Mouse (Mus musculus): ENCODE data around the gene Slc39a1. TPM values are rescaled to one million over a fixed set of nuclear protein-coding genes. Genes with fewer than 3 reads are reported as not detected.

Gene Slc39a1
- 10 to 100 TPM; 94.0 to 95.4 TPM for total RNA-seq (2021)
- long read RNA-seq, experiment 1, transcript Slc39a1-201 (4 exons, 2,364 nt): major isoform, 45 of 50 reads
- long read RNA-seq, experiment 1, partial matches to known transcripts: 1 of 50 reads
- long read RNA-seq, experiment 1, other reads (novel, unspliced or antisense): 4 of 50 reads
- long read RNA-seq, experiment 2, transcript Slc39a1-201 (4 exons, 2,364 nt): major isoform, 57 of 61 reads
- long read RNA-seq, experiment 2, partial matches to known transcripts: 2 of 61 reads
- long read RNA-seq, experiment 2, other reads (novel, unspliced or antisense): 2 of 61 reads

DNA sequence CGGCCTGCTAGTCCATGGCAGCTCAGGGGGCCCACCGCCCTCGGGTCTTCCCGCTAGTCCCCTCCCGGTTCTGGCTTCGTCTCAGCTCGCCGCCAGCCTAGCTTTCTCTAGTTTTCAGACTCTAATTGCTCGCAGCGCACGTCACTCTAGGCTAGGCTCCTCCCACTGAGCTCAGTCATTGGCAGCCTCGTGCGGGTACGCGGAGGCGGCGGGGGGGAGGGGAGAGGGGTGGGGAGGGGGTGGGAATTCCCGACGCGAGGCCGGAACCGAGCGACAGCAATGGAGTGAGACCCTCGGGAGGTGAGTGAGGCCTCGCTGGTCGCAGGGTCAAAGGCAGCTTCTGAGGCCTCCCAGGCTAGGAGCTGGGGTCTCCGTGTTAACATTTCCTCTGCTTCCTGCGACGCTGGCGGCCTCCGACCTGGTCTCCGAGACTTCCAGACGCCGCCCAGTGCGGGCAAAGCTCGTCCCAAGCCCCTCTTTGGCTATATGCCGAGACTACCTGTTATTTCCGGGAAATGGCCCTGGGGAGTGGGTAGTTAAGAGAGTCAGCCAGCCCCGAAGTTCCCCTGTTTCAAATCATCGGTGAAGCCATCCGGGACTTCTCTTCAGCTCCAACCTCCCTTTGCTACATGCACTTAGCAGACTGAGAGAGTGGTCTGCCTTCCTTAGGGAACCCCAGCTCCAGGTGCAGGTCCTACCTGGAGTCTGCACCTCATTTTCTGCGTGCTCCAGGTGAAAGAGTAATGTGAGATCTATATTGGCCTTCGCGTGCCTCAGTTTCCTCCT is at the start of gene Slc39a1:
Slc39a1 (plus strand) TSS at position 213 of the 786 bp plus-strand sequence.
- DNase-seq: peak; percentile 91 to 95
- intact Hi-C loops (cut with DNase I): loop anchor here (2.0 kb wide), 1 partner anchor 27 kb away; no protein-coding TSS in a partner anchor

DNA sequence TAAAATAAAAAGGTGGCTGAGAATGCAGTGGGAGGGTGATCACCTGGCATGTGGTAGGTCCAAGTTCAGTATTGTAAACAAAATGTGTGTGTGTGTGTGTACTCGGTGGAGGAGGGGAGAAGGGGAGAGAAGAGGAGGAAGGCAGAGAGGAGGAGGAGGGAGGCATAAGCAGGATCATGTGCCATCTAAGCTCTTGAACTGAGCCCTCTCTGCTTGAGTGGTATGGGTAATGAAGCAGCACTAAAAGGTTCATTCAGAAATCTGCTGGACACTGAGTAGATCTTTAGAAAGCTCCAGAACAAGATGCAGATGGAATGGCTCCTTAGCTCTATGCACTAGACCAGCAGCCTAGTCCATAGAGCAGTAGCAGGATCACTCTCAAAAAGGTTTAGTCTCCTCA is 45.1 kb upstream of the Slc39a1 start:
- no peak for DNase-seq
- intact Hi-C loops (cut with DNase I): no loop called here

DNA sequence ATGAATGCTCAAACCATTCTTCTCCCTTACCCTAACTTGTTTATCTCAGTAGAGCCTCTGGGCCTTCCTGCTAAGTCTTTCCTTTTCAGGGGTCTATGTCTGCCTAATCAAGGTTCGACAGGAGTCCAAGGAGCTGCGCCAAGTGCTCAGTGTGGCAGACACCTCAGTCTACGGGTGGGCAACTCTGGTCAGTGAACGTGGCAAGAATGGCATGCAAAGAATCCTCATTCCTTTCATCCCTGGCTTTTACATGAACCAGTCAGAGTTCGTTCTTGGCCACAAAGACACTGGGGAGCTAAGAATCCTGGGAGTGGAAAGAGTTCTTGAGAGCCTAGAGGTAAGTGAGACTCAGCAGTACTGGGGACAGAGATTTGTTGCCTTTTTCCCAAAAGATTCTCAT is 44.4 kb upstream of the Slc39a1 start:
- intact Hi-C loops (cut with DNase I): no loop called here
- DNase-seq: no peak

DNA sequence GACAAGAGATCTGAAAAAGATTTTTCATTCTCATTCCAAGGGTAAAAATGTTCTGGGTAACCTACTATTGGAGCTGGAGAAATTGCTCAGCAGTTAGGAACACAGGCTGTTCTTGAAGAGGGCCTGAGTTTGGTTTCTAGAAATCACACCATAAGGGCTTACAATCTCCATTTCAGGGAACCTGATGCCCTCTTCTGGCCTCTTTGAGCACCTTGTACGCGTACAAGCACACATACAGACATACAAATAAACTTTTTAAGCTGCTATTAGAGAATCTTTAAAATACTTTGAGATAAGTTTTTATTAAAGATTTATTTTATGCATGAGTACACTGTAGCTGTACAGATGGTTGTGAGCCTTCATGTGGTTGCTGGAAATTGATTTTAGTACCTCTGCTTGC is 43.4 kb upstream of the Slc39a1 start:
- no peak for DNase-seq
- intact Hi-C loops (cut with DNase I): no loop called here

DNA sequence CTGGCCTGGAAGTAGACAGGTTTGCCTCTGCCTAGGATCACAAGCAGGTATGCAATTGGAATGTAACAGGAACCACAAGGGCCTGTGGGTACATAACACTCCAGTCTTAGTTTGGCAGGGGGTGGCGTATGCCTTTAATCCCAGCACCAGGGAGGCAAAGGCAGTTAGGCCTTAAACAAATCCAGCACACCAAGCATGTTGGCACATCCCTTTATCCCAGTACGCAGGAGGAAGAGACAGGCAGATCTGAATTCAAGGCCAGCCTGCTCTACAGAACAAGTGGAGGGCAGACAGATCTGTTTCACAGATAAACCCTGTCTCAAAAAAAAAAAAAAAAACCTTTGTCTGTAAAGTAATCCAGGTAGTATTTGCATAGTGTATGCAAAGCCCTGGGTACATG is 39.3 kb upstream of the Slc39a1 start:
- intact Hi-C loops (cut with DNase I): no loop called here
- DNase-seq: no peak

DNA sequence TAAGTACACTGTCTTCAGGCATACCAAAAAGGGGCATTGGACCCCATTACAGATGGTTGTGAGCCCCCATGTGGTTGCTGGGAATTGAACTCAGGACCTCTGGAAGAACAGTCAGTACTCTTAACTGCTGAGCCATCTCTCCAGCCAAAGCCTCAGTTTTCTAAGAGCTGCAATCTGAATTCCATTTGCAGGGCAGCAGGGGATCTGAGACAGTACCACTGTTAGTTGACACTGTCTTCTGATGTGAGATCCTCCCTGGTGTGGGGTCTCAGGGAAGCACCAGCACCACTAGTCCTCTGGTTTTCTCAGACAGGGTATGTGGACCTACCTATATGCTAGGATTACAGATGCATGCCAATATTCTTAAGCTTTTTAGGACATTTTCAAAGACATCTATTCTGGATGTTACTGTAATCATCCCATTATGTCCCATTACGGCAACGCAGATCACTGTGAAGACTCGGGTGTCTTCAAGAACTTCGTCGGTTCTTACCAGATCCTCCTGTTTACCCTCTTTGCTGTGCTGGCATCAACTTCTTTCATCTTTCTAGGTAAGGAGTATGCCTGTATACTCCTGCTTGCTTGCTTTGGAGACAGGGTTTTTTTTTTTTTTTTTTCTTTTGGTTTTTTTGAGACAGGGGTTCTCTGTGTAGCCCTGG is 37.9 kb upstream of the Slc39a1 start:
- intact Hi-C loops (cut with DNase I): loop anchor here (5.0 kb wide), 1 partner anchor 128 kb away; no protein-coding TSS in a partner anchor
- DNase-seq: no peak

DNA sequence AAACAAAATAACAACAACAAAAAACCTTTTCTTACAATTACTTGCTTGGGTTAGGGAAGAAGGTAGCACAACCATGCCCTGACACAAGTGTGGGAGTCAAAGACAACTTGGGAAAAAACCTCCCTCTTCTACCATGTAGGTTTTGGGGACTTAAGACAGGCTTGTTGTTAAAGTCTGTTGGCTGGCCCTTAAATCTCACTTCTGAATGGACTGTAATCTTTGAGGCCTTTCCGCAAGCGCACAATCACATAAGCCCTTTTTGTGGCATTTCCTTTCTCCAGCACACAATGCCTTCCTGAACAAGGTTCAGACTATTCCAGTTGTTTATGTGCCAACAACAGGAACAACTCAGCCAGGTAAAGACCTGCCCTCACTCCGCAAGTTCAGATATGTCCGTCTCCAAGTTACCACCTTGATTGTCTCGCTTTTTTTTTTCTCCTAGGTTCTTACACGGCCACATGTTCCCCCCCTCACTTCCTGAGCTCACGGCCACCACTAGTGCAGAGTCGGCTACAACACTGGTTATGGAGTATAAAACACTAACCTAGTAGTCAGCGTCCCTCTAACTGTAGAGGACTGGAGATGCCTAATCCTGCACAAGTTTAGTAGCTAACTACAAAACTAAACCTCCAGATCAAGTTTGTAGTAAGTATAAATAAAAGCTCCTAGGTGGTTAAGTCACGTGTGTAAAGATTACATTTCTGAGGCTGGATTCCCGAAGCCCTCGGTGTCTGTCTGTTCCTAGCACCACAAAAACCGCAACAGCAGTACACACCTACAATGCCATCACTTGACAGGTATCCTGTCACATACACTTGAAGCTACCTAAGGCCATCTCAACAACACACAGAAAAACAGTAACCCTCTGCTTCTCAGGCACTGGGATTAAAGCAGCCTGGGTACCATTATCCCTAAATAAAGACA is 36.2 kb upstream of the Slc39a1 start:
- intact Hi-C loops (cut with DNase I): loop anchor here (5.0 kb wide), 1 partner anchor 129 kb away; no protein-coding TSS in a partner anchor
- DNase-seq: no peak

DNA sequence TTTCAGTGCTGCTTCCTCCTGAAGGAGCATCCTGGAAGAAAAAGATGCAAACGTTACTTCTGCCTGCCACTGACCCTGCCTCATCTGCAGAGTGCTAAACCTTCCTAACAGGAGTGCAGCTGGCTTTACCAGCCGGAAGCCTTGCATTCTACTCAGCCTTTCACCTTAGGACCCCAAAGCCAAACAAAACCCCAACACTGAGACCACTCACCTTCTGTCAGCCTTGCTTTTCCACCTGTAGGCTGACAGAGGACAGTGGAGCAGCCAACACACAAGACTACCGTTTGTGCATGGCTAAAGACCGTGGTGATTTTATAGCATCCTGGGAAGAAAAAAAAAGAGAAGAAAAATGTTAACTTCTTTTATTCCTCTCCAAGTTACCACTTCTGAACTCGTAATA is 35.2 kb upstream of the Slc39a1 start:
- intact Hi-C loops (cut with DNase I): loop anchor here (5.0 kb wide), 1 partner anchor 130 kb away; no protein-coding TSS in a partner anchor
- no peak for DNase-seq

DNA sequence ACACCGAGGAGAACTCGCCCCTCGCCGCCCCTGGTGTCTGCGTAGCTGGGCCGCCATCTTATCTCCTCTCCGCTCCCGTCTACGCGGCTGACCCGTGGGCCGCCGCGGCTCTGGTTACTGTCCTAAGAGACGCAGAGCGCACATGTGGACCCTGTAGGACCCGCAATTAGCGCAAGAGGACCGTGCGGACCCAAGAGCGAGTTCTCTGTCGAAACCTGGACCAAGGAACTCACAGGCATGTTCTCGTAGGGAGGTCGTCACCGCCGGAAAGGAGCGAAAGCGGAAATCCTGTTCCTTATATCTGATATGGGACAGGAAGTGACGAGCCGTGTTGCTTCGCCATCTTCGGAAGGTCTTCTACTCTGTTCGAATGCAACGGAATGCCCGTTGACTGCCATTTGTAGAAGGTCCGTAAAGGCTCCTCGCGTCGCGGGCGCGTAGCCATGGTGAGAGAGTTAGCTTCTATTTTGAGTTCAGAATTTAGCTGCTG is 34.5 kb upstream of the Slc39a1 start, which contains the start of the genes Rps27 and Rab13:
Rps27 (minus strand) TSS at position 275 of the 490 bp plus-strand sequence.
Rab13 (plus strand) TSS at position 319 of the 490 bp plus-strand sequence.
- intact Hi-C loops (cut with DNase I): loop anchor here (5.0 kb wide), 1 partner anchor 131 kb away; no protein-coding TSS in a partner anchor
- DNase-seq: peak; percentile 79 to 87

DNA sequence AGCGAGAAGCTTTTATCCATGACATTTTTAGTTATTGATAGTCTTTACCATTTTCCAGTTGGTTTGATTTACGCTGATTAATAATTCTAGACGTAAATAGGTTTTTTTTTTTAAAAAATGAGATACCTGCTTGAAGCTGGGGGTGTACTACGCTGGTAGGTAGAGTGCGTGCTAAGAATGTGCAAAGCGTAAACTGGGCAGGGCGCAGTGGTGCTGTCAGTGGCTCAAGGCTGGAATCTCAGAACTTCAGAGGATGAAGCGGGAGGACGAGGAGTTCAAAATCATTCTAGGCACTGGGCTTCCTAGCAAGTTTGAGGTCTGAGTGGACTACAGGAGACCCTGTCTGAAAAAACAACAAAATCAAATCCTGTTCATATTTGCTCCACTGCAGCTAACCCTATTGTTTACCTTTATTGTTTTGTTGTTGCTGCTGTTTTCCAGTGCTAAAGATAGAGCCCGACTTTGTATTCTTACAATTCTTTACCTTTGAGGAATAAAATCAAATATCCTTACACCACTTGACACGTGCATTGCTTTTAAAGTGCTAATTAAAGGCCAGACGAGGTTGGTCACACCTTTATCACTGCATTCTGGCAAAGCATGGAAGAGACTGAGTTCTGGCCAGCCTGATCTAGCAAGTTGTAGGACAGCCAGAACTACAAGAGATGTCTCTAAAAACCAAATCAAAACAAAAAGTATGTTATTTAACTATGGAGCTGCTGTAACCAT is 33.9 kb upstream of the Slc39a1 start:
- intact Hi-C loops (cut with DNase I): loop anchor here (5.0 kb wide), 1 partner anchor 132 kb away; no protein-coding TSS in a partner anchor
- DNase-seq: no peak

DNA sequence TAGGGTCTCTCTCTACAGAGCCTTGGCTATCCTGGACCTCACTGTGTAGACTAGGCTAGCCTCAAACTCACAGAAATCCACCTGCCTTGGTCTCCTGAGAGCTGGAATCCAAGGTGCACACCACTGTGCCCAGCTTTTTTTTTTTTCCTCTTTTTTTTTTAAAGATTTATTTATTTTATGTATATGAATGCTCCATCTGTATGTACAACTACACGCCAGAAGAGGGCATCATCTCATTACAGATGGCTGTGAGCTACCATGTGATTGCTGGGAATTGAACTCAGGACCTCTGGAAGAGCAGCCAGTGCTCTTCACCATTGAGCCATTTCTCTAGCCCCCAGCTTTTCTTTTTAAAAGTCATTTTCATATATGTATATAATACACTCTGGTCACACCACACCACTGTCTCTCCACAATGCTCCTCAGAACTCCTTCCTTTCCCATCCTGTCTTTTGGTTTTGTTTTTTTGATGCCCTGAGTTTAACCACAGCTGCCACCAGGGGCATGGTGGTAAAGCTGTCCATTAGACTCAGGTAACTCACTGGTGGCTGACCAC is 32.1 kb upstream of the Slc39a1 start:
- intact Hi-C loops (cut with DNase I): no loop called here
- DNase-seq: no peak

DNA sequence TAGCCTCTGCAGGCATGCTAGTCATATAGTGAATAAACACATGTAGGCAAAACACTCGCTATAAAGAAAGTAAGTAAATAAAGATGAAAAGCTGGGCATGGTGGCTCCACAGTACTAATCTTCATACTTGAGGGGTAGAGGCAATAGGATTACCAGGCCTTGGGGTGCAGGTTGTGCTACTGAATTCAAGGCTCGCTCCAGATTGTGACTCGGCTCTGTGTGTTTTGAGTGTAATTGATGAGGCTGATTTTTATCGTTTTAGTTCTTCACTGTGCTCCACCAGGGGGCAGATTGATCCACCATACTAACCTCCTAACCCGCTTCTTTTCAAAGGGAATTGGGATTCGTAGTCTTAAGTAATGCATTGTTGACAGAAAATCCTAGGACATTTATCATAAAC is 27.9 kb upstream of the Slc39a1 start:
- intact Hi-C loops (cut with DNase I): loop anchor here (1.0 to 2.0 kb wide), 2 partner anchors 29 to 153 kb away; partner anchors contain the start of gene Slc39a1
- peak; percentile 42 to 57 for DNase-seq

DNA sequence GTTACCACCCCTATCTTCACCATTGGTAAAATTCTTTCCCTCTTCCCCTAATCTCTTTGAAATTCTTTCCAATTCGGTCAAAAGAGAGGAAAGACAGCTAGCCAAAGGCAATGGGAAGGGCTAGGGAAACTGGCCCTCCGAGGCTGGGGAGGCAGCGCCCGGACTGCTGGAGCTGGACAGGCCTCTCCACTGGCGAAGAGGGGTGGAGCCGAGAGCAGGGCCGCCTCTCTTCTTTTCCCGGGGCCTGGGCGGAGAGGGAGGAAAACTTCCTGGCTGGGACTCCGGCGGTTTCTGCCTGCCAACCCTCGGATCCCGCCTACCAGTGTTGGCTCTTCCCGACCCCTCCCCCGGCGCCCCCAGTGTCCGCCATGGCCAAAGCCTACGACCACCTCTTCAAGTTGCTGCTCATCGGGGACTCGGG is 27.4 kb upstream of the Slc39a1 start:
- intact Hi-C loops (cut with DNase I): loop anchor here (1.0 to 2.0 kb wide), 2 partner anchors 28 to 153 kb away; partner anchors contain the start of gene Slc39a1
- peak; percentile 82 to 86 for DNase-seq

DNA sequence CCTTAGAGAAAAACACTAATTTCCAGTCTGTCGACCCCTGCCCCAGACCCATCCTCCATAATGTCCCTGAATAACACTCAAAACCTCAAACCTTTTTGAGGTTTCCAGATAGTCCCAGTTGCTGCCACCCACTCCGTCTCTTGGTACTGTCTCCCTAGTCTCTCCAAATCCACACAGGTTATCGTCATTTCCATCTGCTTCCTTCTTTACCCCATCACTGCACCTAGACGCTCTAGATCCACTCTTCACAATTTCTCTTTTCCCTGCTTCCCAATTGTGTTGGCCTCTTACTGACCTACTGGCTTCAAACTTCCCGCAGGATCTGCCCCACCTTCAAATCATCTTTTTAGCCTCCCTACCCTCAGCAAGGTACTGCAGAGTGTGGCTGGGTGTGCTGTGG is 26.8 kb upstream of the Slc39a1 start:
- DNase-seq: no peak
- intact Hi-C loops (cut with DNase I): loop anchor here (2.0 kb wide), 1 partner anchor 28 kb away; the partner anchor contains the start of gene Slc39a1

DNA sequence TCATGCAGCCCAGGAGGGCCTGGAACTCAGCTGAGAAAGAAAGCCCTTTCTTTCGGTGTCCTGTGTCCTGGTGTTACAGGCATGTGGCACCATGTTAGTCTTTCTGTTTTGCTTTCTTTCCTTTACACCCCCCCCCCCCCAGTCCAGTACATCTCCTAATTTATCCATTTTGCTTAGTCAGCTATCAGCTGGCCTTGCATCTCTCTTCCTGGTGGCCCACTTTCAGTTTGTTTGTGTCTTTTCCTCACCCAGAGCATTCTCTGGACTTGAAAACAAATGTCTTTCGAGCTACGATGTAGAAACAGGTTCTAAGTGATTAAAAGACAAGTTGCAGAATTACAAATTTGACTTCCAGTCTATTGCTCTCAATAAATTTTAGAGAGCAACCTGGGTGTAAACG is 25.5 kb upstream of the Slc39a1 start:
- DNase-seq: no peak
- intact Hi-C loops (cut with DNase I): no loop called here

DNA sequence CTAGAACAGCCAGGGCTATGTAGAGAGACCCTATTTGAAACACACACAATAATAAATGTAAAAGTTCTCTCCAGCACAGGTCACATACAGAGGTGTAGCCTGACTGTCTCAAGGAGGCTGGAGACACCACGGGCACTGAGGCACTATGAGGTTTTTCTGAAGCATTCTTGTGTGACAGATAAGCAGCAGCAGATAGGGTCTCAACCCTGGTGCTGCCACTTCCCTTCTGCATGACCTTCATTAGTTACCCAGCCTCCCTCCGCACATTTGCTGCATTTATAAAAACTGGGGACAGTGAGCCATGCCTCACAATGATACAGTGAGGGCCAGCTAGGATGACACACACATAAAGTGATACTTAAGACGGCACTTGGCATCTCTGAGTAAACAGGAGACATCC is 25.0 kb upstream of the Slc39a1 start:
- no peak for DNase-seq
- intact Hi-C loops (cut with DNase I): no loop called here

DNA sequence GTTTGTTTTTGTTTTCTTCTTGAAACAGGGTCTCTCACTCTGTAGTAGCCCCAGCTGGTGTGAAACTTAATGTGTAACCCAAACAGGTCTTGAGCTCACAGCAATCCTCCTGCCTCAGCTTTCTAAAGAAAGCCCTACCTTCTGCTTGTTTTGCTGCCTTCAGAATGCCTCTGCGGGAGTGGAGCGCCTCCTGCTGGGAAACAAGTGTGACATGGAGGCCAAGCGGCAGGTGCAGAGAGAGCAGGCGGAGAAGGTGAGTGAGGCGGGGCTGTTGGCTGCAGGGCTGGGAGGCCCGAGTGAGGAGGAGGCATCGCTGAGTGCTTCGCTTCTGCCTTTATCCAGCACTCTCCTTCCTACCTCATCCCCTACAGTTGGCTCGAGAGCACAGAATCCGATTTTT is 23.6 kb upstream of the Slc39a1 start:
- intact Hi-C loops (cut with DNase I): no loop called here
- DNase-seq: no peak

DNA sequence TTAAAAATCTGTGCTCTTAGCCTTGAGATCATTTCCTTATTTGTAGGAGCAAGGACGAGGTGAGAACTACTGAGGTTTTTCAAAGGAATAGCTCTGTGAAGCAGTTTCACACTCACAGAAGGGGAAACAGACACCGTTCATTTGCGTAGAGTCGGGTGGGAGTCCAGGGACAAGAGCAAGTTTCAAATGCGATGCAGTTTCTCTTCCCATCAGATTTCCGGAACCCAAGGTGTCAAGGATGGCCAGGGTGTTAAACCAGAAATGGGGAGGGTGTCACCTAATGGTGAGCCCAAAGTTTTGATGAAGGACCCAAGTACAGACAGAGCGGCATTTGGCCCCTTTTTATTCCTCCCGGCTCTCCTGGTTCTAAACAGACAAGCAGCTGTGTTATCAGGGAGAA is 16.9 kb upstream of the Slc39a1 start:
- intact Hi-C loops (cut with DNase I): no loop called here
- DNase-seq: no peak
